Mouse (Mus musculus) kidney, postnatal 0 days (tissue): ENCODE data around the gene Wdr81. TPM values are rescaled to one million over a fixed set of nuclear protein-coding genes. Genes with fewer than 3 reads are reported as not detected.

Source experiments
- ATAC-seq: fragments of 200-750 bp; cut with Nextera tagmentation; replicated peaks from 2 replicates; pipeline ENCODE4 v1.8.0; 2017; ENCODE audit warnings: low read depth, moderate number of reproducible peaks, moderate TSS enrichment, moderate library complexity; ENCODE audit not compliant: low FRiP score
- DNase-seq: peaks from one replicate; pipeline ENCODE4 v3.0.0-alpha.2; 2016; ENCODE audit warnings: low spot score
- H3K27ac ChIP-seq: fragments of 300-500 bp; sonication (generic); 2 replicates; pipeline ENCODE4 v1.5.1; 2014; ENCODE audit warnings: mild to moderate bottlenecking
- H3K27me3 ChIP-seq: fragments of 300-500 bp; sonication (generic); 2 replicates; pipeline ENCODE4 v1.6.1; 2014; ENCODE audit warnings: low read length, mixed read lengths; ENCODE audit not compliant: insufficient read depth
- H3K36me3 ChIP-seq: fragments of 300-500 bp; sonication (generic); 2 replicates; pipeline ENCODE4 v1.6.1; 2014; ENCODE audit warnings: low read length, mixed read lengths; ENCODE audit not compliant: insufficient read depth
- H3K4me1 ChIP-seq: fragments of 300-500 bp; sonication (generic); replicated peaks from 2 replicates; pipeline ENCODE4 v1.6.1; 2014; ENCODE audit warnings: antibody characterized with exemption, low read length, mixed read lengths; ENCODE audit not compliant: insufficient read depth
- H3K4me2 ChIP-seq: fragments of 300-500 bp; sonication (generic); 2 replicates; pipeline ENCODE4 v1.6.1; 2014; ENCODE audit warnings: mild to moderate bottlenecking, low read length, moderate library complexity, mixed read lengths
- H3K4me3 ChIP-seq: fragments of 300-500 bp; sonication (generic); replicated peaks from 2 replicates; pipeline ENCODE4 v1.5.1; 2014; ENCODE audit warnings: low read depth, low read length
- H3K9ac ChIP-seq: fragments of 300-500 bp; sonication (generic); 2 replicates; pipeline ENCODE4 v1.6.1; 2014; ENCODE audit warnings: low read depth, low read length
- H3K9me3 ChIP-seq: fragments of 300-500 bp; sonication (generic); replicated peaks from 2 replicates; pipeline ENCODE4 v1.6.1; 2016; ENCODE audit warnings: low read length, inconsistent platforms, mixed read lengths
- CTCF ChIP-seq: IDR thresholded peaks from 2 replicates; pipeline ENCODE4 v1.5.1; 2016; ENCODE audit warnings: antibody characterized with exemption, low read depth, mild to moderate bottlenecking, moderate library complexity
- WGBS: fragments of 180-500 bp; shearing (Covaris S2); extraction: QIAGEN DNeasy Blood & Tissue Kit; methylation state at CpG from one replicate; pipeline ENCODE4 v1.1.7; 2014; 5-methylcytosine and 5-hydroxymethylcytosine counted together
- polyA plus RNA-seq: library from polyadenylated mRNA; unstranded; fragments of >200 nt; fragmentation: Nextera tagmentation; extraction: Ambion mirVana; gene quantifications from 2 replicates; pipeline ENCODE4 v1.2.1, GENCODE M21; 2015

Wdr81 gene
- polyA plus RNA-seq, 1 experiment from 2014 or later = 4.9 TPM

DNA sequence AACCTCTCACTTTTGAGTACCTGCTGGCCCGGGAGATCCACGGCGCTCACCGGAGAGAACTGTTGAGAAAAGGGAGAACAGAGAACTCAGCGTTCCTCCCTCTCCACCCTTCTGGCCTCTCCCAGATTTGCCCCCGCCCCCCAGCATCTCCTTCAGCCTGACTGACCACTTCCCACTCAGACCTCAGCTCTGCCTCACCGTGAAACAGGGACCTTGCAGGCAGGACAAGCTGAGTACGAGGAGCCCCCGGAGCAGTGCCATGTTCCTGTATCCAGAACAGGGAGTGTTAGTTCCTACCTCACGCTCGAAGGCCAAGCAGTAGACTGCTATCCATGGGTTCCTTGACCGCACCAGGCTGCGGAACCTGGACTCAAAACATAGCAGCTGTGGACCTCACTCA is 16.3 kb downstream of the Wdr81 start:
- no peaks in the 10 kb centered on the region for H3K27me3 ChIP-seq
- ATAC-seq (no peak), DNase-seq (no peak)
- no peaks in the 10 kb centered on the region for H3K4me1 ChIP-seq
- WGBS = 82% methylated on average over 13 of the region's 13 CpGs
- no peak for TF ChIP-seq CTCF
- no peak overlapping the region for H3K4me2 ChIP-seq
- no peak overlapping the region for H3K27ac ChIP-seq
- 0 out of 2 replicates have a peak, but pooled peaks cover 8% of the 10 kb centered on the region for H3K36me3 ChIP-seq
- H3K9ac ChIP-seq = no peak overlapping the region
- H3K9me3 ChIP-seq = no peaks in the 10 kb centered on the region
- H3K4me3 ChIP-seq = no peak overlapping the region

DNA sequence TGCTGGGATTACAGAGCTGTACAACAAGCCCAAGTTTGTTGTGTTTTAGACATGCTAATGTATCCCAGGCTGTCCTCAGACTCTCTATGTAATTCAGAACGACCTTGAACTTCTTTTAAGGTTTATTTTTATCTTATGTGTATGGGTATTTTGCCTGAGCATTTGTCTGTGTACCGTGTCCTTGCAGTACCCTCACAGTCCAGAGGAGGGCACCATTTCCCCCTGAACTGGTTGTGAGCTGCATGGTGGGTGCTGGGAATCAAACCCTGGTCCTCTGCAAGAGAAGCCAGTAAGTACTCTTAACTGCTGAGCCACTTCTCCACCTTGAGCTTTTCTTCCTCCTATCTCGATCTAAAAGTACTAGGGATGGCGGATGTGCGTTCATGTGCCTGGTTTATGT is 20.4 kb downstream of the Wdr81 start:
- no peak overlapping the region for H3K4me3 ChIP-seq
- no peaks in the 10 kb centered on the region for H3K4me1 ChIP-seq
- ATAC-seq (no peak), DNase-seq (no peak)
- no peak overlapping the region for H3K9ac ChIP-seq
- H3K27ac ChIP-seq = no peak overlapping the region
- H3K4me2 ChIP-seq = no peak overlapping the region
- H3K27me3 ChIP-seq = no peaks in the 10 kb centered on the region
- TF ChIP-seq CTCF = peak; percentile 36; the same call in 1 of the 2 replicates
- no peaks in the 10 kb centered on the region for H3K36me3 ChIP-seq
- H3K9me3 ChIP-seq = no peaks in the 10 kb centered on the region
- WGBS = 86% methylated on average over 5 of the region's 5 CpGs

DNA sequence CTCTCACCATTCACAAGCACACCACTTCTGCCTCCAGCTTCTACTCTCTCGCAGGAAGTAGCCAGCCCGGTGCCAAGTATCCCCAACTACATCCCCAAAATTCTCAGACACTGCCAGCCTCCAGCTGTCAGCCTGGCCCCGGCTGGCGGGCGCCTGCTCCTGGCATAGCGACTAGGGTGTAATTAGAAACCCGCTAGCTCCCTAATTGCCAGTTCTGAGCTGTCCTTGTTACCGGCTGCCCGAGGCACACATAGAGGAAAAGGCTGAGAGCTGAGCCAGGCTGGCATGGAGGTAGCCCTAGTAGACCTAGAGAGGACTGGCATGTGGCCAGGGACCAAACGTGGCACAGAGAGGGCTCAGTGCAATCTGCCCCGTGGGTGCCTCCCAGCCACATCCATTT is 23.2 kb downstream of the Wdr81 start:
- Histone ChIP-seq H3K27ac (no peak overlapping the region), H3K4me1 (no peaks in the 10 kb centered on the region), H3K9me3 (no peaks in the 10 kb centered on the region), H3K4me3 (no peak overlapping the region), H3K4me2 (no peak overlapping the region), H3K36me3 (no peaks in the 10 kb centered on the region), H3K27me3 (no peaks in the 10 kb centered on the region), H3K9ac (no peak overlapping the region)
- DNase-seq = no peak
- TF ChIP-seq CTCF = no peak
- ATAC-seq = no peak
- WGBS = 66% methylated on average over 11 of the region's 11 CpGs

GRCm38 (mm10) chr11:75429019-75429705 is 25.4 kb downstream of the Wdr81 start:
- Histone ChIP-seq H3K9me3 (no peaks in the 10 kb centered on the region), H3K27me3 (no peaks in the 10 kb centered on the region), H3K9ac (no peak overlapping the region), H3K4me3 (no peak overlapping the region), H3K4me1 (no peaks in the 10 kb centered on the region), H3K36me3 (no peaks in the 10 kb centered on the region), H3K27ac (no peak overlapping the region), H3K4me2 (no peak overlapping the region)
- no peak for TF ChIP-seq CTCF
- ATAC-seq = no peak
- 81% methylated on average over 9 of the region's 9 CpGs for WGBS
- DNase-seq = no peak

GRCm38 (mm10) chr11:75424459-75424858 is 30.1 kb downstream of the Wdr81 start:
- no peaks in the 10 kb centered on the region for H3K36me3 ChIP-seq
- no peak for TF ChIP-seq CTCF

GRCm38 (mm10) chr11:75424033-75424432 is 30.5 kb downstream of the Wdr81 start:
- Histone ChIP-seq H3K4me3 (no peak overlapping the region), H3K4me2 (no peak overlapping the region), H3K9me3 (no peaks in the 10 kb centered on the region), H3K4me1 (0 out of 2 replicates have a peak, but pooled peaks cover 12% of the 10 kb centered on the region), H3K9ac (no peak overlapping the region), H3K27me3 (no peaks in the 10 kb centered on the region), H3K27ac (no peak overlapping the region), H3K36me3 (no peaks in the 10 kb centered on the region)
- DNase-seq (no peak), ATAC-seq (no peak)
- WGBS = 84% methylated on average over 9 of the region's 9 CpGs
- TF ChIP-seq CTCF = no peak

More at GRCm38 (mm10) chr11:75424459-75424858, 30.1 kb downstream of the Wdr81 start:
- DNase-seq = no peak
- Histone ChIP-seq H3K4me1 (0 out of 2 replicates have a peak, but pooled peaks cover 12% of the 10 kb centered on the region), H3K9ac (no peak overlapping the region), H3K4me3 (no peak overlapping the region), H3K27me3 (no peaks in the 10 kb centered on the region), H3K9me3 (no peaks in the 10 kb centered on the region), H3K4me2 (no peak overlapping the region), H3K27ac (no peak overlapping the region)
- ATAC-seq = no peak
- WGBS = 92% methylated on average over 3 of the region's 3 CpGs
